Mouse (Mus musculus) intestine, embryonic 16.5 days (tissue): ENCODE data around the gene Wdfy1. TPM values are rescaled to one million over a fixed set of nuclear protein-coding genes. Genes with fewer than 3 reads are reported as not detected.
A peak's percentile ranks its signal among the peaks of the same experiment; 100 is the strongest.

Experiments
- ATAC-seq: fragments of 200-750 bp; cut with Nextera tagmentation; 2 replicates; pipeline ENCODE4 v1.8.0; 2017; ENCODE audit warnings: moderate TSS enrichment, moderate library complexity
- H3K27ac ChIP-seq: fragments of 300-500 bp; sonication (generic); 2 replicates; pipeline ENCODE4 v1.5.1; 2014; ENCODE audit warnings: mild to moderate bottlenecking, low read length
- H3K27me3 ChIP-seq: fragments of 300-500 bp; sonication (generic); replicated peaks from 2 replicates; pipeline ENCODE4 v1.6.1; 2014; ENCODE audit warnings: low read length, control low read depth, mixed read lengths; ENCODE audit not compliant: control insufficient read depth, insufficient read depth
- H3K36me3 ChIP-seq: fragments of 300-500 bp; sonication (generic); 2 replicates; pipeline ENCODE4 v1.6.1; 2014; ENCODE audit warnings: low read length, control low read depth; ENCODE audit not compliant: control insufficient read depth, insufficient read depth
- H3K4me1 ChIP-seq: fragments of 300-500 bp; sonication (generic); 2 replicates; pipeline ENCODE4 v1.6.1; 2014; ENCODE audit warnings: low read length, control low read depth, mixed read lengths; ENCODE audit not compliant: control insufficient read depth, insufficient read depth
- H3K4me2 ChIP-seq: fragments of 300-500 bp; sonication (generic); 2 replicates; pipeline ENCODE4 v1.6.1; 2014; ENCODE audit warnings: low read depth, low read length, control low read depth
- H3K4me3 ChIP-seq: fragments of 300-500 bp; sonication (generic); 2 replicates; pipeline ENCODE4 v1.5.1; 2014; ENCODE audit warnings: mild to moderate bottlenecking, low read length
- H3K9ac ChIP-seq: fragments of 300-500 bp; sonication (generic); 2 replicates; pipeline ENCODE4 v1.6.1; 2014; ENCODE audit warnings: low read depth, low read length
- H3K9me3 ChIP-seq: fragments of 300-500 bp; sonication (generic); 2 replicates; pipeline ENCODE4 v1.6.1; 2016; ENCODE audit warnings: low read length, control low read depth; ENCODE audit not compliant: control insufficient read depth
- WGBS: fragments of 180-500 bp; shearing (Covaris S2); extraction: QIAGEN DNeasy Blood & Tissue Kit; methylation state at CpG from one replicate; pipeline ENCODE4 v1.1.7; 2014; 5-methylcytosine and 5-hydroxymethylcytosine counted together
- polyA plus RNA-seq: library from polyadenylated mRNA; unstranded; fragments of >200 nt; fragmentation: Nextera tagmentation; extraction: Ambion mirVana; gene quantifications from 2 replicates; pipeline ENCODE4 v1.2.1, GENCODE M21; 2015

Wdfy1 gene
- polyA plus RNA-seq, result 34.9 and 39.3 TPM in 2 replicates

DNA sequence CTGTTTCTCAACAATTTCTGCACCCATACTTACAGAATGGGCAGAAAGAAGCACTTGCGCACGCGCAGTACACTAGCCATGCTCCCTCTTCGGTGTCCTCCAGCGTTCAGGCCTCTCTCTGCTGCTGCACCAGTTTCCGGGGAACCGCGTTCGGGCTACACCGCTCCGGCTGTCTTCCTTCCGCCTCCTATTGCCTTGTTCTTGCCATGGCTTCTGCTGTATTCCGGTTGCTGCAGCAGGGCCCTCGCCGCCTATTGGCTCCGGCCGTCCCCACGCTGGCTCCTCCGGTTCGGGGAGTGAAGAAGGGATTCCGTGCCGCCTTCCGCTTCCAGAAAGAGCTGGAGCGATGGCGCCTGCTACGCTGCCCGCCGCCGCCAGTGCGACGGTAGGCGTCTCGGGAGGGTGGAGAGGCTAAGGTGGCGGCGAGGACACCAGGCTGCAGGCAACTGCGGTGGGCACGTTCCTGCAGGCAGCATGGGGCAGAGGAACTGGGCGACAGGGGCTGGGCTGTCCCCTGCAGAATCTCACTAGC, at the start of gene Wdfy1, which contains the start of gene Mrpl44:
Wdfy1 (minus strand) TSS at position 217 of the 532 bp plus-strand sequence.
Mrpl44 (plus strand) TSS at position 92 of the 532 bp plus-strand sequence.
- WGBS, result under 1% methylated on average over 38 of the region's 38 CpGs
- no peaks in the 10 kb centered on the region for H3K9me3 ChIP-seq
- peak within 1 kb of the TSS; percentile 96 for H3K9ac ChIP-seq
- ATAC-seq, result peak; percentile 100
- H3K4me1 ChIP-seq, result 0 out of 2 replicates have a peak, but pooled peaks cover 2% of the 10 kb centered on the region
- peak within 1 kb of the TSS; percentile 98 for H3K4me3 ChIP-seq
- H3K4me2 ChIP-seq, result peak within 1 kb of the TSS; percentile 54
- H3K27ac ChIP-seq, result peak within 1 kb of the TSS; percentile 87
- no peaks in the 10 kb centered on the region for H3K27me3 ChIP-seq
- H3K36me3 ChIP-seq, result peaks cover 4% of the 10 kb centered on the region; the same call in 1 of the 2 replicates

DNA sequence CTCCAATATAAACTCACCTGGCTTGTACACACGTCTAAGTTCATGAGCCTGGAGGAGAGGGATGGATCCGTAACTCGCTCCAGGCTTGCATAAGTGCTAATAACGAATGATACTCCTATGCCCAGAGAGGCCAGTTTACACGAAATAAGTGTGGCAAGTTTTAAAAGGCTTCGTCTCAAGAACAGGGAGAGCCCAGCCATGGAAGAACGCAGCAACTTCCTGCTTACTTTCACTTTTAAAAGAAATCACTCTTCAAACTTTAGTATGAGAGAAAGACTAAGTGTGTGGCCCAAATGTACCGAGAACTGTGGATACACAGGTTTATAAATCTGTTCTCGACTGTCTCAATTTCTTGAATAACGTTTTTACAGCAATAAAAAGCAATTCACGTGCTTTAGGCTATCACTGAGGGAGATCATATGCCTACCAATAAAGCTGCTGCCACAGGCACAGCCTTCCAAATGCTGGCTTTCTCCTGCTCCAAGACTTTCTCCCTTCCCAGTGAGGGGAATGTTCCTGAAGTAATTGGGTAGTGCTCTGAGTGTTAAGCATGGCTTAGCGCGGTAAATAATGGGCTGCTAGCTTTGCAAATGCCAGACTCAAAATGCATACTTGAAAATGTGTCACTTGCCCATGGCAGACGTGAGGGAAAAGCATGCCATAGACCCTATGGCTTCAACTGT, 48.1 kb upstream of the Wdfy1 start:
- Histone ChIP-seq H3K4me1 (peaks cover 15% of the 10 kb centered on the region), H3K4me2 (peak overlapping the region; percentile 33), H3K9ac (no peak overlapping the region), H3K27me3 (no peaks in the 10 kb centered on the region), H3K36me3 (no peaks in the 10 kb centered on the region), H3K9me3 (no peaks in the 10 kb centered on the region), H3K27ac (peak overlapping the region; percentile 17), H3K4me3 (peak overlapping the region; percentile 24; the same call in 1 of the 2 replicates)
- WGBS, result 50% methylated on average over 14 of the region's 14 CpGs
- no peak for ATAC-seq

DNA sequence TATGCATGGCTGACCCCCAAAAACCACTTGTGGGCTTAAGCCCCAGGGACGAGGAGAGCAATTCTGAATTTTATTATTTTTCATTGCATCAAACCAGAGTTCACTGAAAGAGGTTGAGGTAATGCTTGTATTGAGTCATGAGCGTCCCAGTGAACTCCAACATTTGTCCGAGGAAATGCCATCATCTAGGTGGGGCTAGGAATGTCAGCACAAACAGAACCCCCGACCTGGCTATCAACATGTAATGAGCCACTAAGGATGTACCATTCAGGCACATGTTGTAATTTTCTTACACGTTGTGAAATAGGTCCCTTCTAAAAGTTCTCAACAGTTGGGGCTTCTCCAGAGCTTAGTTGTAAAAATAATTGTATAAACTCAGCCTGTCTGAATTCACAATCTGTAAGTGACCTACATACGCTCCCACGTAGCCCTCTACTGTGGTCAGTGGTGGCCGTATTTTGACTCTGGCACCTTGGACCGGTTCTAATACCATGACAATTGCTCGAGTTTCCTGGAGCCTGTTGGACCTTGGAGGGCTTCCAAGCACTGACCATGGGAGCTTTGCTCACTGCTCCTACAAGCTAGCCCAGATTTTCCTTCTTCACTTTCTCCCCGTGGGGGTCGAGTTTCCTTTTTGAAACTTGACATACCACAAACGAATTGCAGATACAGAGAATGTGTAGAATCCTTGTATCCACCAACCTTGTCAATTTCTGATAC, 47.0 kb upstream of the Wdfy1 start:
- no peak overlapping the region for H3K4me2 ChIP-seq
- no peak overlapping the region for H3K4me3 ChIP-seq
- no peaks in the 10 kb centered on the region for H3K36me3 ChIP-seq
- no peak overlapping the region for H3K27ac ChIP-seq
- 55% methylated on average over 13 of the region's 13 CpGs for WGBS
- no peak overlapping the region for H3K9ac ChIP-seq
- no peak for ATAC-seq
- H3K4me1 ChIP-seq, result peaks cover 15% of the 10 kb centered on the region
- H3K9me3 ChIP-seq, result no peaks in the 10 kb centered on the region
- no peaks in the 10 kb centered on the region for H3K27me3 ChIP-seq

DNA sequence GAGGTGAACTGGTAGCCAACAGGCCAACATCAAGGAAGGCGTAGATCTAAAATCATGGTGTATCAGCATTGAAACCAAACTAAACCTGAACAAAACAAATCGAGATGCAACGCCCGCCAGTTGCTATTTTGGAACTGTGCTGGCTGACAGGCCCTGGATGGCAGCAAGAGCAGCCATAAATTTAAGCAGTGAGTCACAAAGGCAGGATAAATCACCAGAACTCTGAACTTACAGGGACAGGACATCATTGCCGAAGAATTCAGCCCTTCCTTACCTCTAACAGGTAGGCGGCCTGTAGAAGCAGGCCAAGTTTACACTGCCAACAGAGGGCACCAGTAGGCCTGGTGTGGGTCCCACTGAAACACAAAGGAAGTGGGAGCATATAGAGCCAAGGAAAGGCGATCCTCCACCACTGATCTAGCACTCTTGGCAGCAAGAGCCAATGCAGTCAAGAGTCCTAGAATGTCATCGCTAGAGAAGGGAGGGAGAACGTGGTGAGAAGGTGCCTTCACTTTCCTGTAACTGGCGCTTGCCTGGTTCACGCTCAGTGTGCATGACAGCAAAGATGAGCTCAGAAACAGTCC, 43.4 kb upstream of the Wdfy1 start:
- no peaks in the 10 kb centered on the region for H3K27me3 ChIP-seq
- no peak overlapping the region for H3K4me2 ChIP-seq
- ATAC-seq, result no peak
- no peak overlapping the region for H3K27ac ChIP-seq
- 93% methylated on average over 11 of the region's 11 CpGs for WGBS
- no peak overlapping the region for H3K9ac ChIP-seq
- H3K4me1 ChIP-seq, result peaks cover 15% of the 10 kb centered on the region
- H3K4me3 ChIP-seq, result no peak overlapping the region
- H3K9me3 ChIP-seq, result no peaks in the 10 kb centered on the region
- no peaks in the 10 kb centered on the region for H3K36me3 ChIP-seq

DNA sequence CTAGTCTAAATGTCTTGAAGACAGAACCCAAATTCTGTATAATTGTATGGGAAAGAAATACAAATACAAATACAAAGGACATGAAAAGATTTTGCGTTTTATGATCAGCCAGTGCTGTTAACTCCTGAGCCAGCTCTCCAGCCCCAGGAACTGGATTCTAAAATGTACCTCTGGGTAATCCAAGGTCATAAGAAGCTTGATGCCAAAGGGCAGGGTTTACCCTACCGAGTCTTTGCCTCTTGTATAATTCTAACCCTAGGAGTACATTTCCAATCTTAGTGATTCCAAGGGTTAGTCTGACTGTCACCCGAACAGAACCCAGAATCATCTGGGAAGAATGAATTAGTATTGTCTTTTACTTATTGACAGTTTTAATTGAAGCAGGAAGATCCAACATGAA, 39.5 kb upstream of the Wdfy1 start:
- Histone ChIP-seq H3K4me3 (no peak overlapping the region), H3K4me1 (no peaks in the 10 kb centered on the region), H3K27ac (no peak overlapping the region), H3K9ac (no peak overlapping the region), H3K4me2 (no peak overlapping the region), H3K9me3 (no peaks in the 10 kb centered on the region), H3K36me3 (no peaks in the 10 kb centered on the region), H3K27me3 (no peaks in the 10 kb centered on the region)
- WGBS, result 85% methylated on average over 3 of the region's 3 CpGs
- ATAC-seq, result no peak

DNA sequence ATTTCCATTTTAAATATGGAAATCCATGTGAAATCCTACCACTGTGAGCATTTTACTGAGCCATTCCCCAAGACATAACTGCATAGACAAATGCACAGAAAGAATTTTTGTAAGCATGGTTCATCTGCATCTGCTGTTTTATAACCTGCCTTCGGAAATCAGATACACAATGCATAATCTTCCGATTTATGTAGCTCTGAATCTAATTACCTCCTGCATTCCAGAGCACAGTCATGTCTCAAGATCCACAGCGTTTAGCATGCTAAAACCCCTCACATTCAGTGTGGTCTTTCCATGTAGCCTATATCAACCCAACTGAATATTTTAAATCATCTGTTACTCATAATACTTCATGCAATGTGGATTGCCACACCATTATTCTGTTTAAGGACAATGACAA, 33.5 kb upstream of the Wdfy1 start:
- Histone ChIP-seq H3K9me3 (no peaks in the 10 kb centered on the region), H3K36me3 (no peaks in the 10 kb centered on the region), H3K4me2 (no peak overlapping the region), H3K4me1 (no peaks in the 10 kb centered on the region), H3K27ac (no peak overlapping the region), H3K4me3 (no peak overlapping the region), H3K27me3 (no peaks in the 10 kb centered on the region), H3K9ac (no peak overlapping the region)
- no peak for ATAC-seq
- 81% methylated on average over 3 of the region's 3 CpGs for WGBS

DNA sequence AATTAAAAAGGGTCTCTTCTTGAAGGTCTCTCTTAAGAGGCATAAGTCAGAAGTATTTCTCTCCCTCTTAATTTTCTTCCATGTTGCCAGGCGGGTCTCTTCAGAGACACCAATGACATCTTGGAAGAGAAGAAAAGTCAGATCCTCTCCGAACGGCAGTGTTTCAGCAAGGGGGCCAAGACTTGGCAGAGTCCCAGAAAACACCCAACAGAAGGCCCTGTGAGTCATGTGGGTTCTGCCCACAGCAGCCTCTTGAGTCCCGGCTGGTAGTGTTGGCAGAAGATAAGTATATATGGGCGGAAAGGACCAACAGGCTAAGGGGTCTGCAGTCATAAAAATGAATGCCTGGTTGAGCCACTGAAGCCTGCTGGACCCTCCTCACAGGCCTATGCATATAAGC, 30.9 kb upstream of the Wdfy1 start:
- ATAC-seq, result no peak
- no peaks in the 10 kb centered on the region for H3K36me3 ChIP-seq
- no peak overlapping the region for H3K4me3 ChIP-seq
- no peak overlapping the region for H3K4me2 ChIP-seq
- H3K9me3 ChIP-seq, result no peaks in the 10 kb centered on the region
- no peak overlapping the region for H3K9ac ChIP-seq
- no peak overlapping the region for H3K27ac ChIP-seq
- 65% methylated on average over 5 of the region's 5 CpGs for WGBS
- no peaks in the 10 kb centered on the region for H3K27me3 ChIP-seq
- no peaks in the 10 kb centered on the region for H3K4me1 ChIP-seq

DNA sequence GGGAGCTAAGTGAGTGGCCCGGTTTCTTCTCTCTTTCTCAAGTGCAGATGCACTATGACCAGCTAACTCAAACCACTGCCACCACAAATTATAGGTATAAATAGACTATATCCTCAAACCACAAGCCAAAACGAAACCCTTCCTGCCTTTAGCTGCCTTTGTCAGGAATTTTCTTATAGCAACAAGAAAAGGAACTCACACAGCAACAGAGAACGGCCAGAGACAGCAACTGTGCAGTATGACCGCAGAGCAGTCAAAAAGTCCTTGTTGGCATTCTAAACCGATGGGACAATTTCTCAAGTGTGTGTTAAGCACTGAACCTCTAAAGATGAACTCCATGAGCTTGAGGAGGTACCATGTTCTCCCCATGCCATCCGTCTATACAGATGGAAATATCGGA, 27.7 kb upstream of the Wdfy1 start:
- Histone ChIP-seq H3K36me3 (no peaks in the 10 kb centered on the region), H3K27me3 (no peaks in the 10 kb centered on the region), H3K4me2 (no peak overlapping the region), H3K27ac (no peak overlapping the region), H3K4me3 (no peak overlapping the region), H3K9me3 (no peaks in the 10 kb centered on the region), H3K4me1 (no peaks in the 10 kb centered on the region), H3K9ac (no peak overlapping the region)
- ATAC-seq, result no peak
- WGBS, result 84% methylated on average over 7 of the region's 7 CpGs

DNA sequence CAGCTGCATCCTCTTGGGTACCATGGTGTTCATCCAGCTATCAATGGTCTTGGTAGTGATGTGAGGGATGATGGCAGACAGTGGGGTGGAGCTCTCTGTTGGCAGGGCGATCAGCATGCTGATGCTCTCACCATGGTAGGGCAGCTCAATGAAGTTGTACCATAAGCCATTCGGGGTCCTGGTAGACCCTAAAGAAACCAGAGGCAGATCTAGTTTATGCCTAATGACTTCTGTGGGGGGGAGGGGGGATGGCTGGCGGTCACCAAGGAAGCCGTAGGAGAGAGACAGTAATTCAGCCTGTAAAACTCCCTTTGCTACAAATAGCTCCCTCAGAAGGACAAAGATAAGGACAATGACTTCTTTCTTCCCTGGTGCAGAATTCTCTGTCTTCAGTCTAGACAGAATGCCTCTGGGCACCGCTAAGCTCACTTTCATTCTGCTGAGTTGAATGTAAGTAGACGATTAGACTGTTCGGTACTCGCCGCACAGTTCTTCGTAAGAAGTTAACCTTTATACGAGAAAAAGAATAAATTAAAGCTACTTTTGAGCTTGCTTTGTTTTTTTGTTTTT, 27.0 kb upstream of the Wdfy1 start:
- H3K4me2 ChIP-seq, result no peak overlapping the region
- 89% methylated on average over 11 of the region's 11 CpGs for WGBS

More for the DNA sequence above, 27.0 kb upstream of the Wdfy1 start:
- Histone ChIP-seq H3K9ac (no peak overlapping the region), H3K4me1 (no peaks in the 10 kb centered on the region), H3K4me3 (no peak overlapping the region), H3K27me3 (no peaks in the 10 kb centered on the region), H3K36me3 (no peaks in the 10 kb centered on the region), H3K9me3 (no peaks in the 10 kb centered on the region), H3K27ac (no peak overlapping the region)
- no peak for ATAC-seq
